Comparison of ENCODE assay signal across 8 mouse cellular contexts in genomic region chr16:44138377-44138978, GRCm38 (mm10). TPM values are rescaled to one million over a fixed set of nuclear protein-coding genes. Genes with fewer than 3 reads are reported as not detected.
DNase-seq lines count a peak whose midpoint lies in the region; ATAC-seq and TF ChIP-seq lines count a peak whose summit lies in the region.

No protein-coding gene starts in this region.

- peak overlapping the region; percentile 95 for H3K4me3 ChIP-seq in heart, embryonic 10.5 days
- peak overlapping the region; percentile 100 for H3K4me3 ChIP-seq in embryonic facial prominence, embryonic 13.5 days
- H3K4me3 ChIP-seq in hindbrain, postnatal 0 days (ENCODE audit: low read length): peak overlapping the region; percentile 98
- peak overlapping the region; percentile 100 for H3K4me3 ChIP-seq in macrophage (ENCODE audit: inconsistent target)
- H3K4me3 ChIP-seq in testis, adult 2 months (ENCODE audit: control insufficient read depth, low read depth, low read length): peak overlapping the region; percentile 100

- peak; percentile 80 for DNase-seq in heart, embryonic 10.5 days (ENCODE audit: low spot score)
- DNase-seq in heart, postnatal 10 days: no peak
- peak; percentile 10 for DNase-seq in ES-CJ7 (ENCODE audit: low read depth, low spot score)
- peak; percentile 40 for DNase-seq in hindbrain, postnatal 0 days (ENCODE audit: low spot score)
- DNase-seq in urinary bladder, postnatal 36 days (ENCODE audit: low spot score in 2 of 2): no peak

- WGBS in heart, embryonic 10.5 days: 2% methylated on average over 24 of the region's 24 CpGs
- WGBS in embryonic facial prominence, embryonic 13.5 days: 1% methylated on average over 24 of the region's 24 CpGs
- WGBS in hindbrain, postnatal 0 days: under 1% methylated on average over 24 of the region's 24 CpGs
- WGBS in macrophage (ENCODE audit: missing documents): 1% methylated on average over 24 of the region's 24 CpGs

- TF ChIP-seq CTCF in hindbrain, postnatal 0 days (IDR thresholded peaks at IDR 0.05; ENCODE audit: low read depth): no peak
- TF ChIP-seq CTCF in testis, adult 2 months (IDR thresholded peaks at IDR 0.05; ENCODE audit: control insufficient read depth, insufficient read depth, insufficient replicate concordance, low read depth, low read length): no peak

- H3K4me2 ChIP-seq in embryonic facial prominence, embryonic 13.5 days: peak overlapping the region; percentile 94
- H3K4me2 ChIP-seq in hindbrain, postnatal 0 days (ENCODE audit: low read depth, low read length): peak overlapping the region; percentile 83

- peak overlapping the region; percentile 96 for H3K27ac ChIP-seq in heart, embryonic 10.5 days
- H3K27ac ChIP-seq in embryonic facial prominence, embryonic 13.5 days: peak overlapping the region; percentile 98
- peak overlapping the region; percentile 97 for H3K27ac ChIP-seq in hindbrain, postnatal 0 days
- H3K27ac ChIP-seq in macrophage: peak overlapping the region; percentile 97
- H3K27ac ChIP-seq in testis, adult 2 months (ENCODE audit: control insufficient read depth, insufficient read depth, low read depth, low read length): peak overlapping the region; percentile 98

- H3K36me3 ChIP-seq in heart, embryonic 10.5 days: no peaks in the 10 kb centered on the region
- H3K36me3 ChIP-seq in embryonic facial prominence, embryonic 13.5 days: no peaks in the 10 kb centered on the region
- H3K36me3 ChIP-seq in hindbrain, postnatal 0 days (ENCODE audit: insufficient read depth, low read length): no peaks in the 10 kb centered on the region
- H3K36me3 ChIP-seq in macrophage (ENCODE audit: inconsistent target): no peaks in the 10 kb centered on the region
- no peaks in the 10 kb centered on the region for H3K36me3 ChIP-seq in testis, adult 2 months (ENCODE audit: control insufficient read depth, insufficient read depth, low read length)

- TF ChIP-seq POLR2A in testis, adult 2 months (IDR thresholded peaks at IDR 0.05; ENCODE audit: control insufficient read depth, low read depth, low read length): no peak; the same call in 1 of the 2 replicates

- ATAC-seq in embryonic facial prominence, embryonic 13.5 days (ENCODE audit: insufficient number of reproducible peaks, insufficient read depth, low FRiP score, low TSS enrichment, low read depth): no peak; the same call in 1 of the 2 replicates
- ATAC-seq in hindbrain, postnatal 0 days: peak; percentile 1; the same call in 1 of the 2 replicates

- H3K27me3 ChIP-seq in heart, embryonic 10.5 days (ENCODE audit: insufficient read depth, poor library complexity, severe bottlenecking): no peaks in the 10 kb centered on the region
- no peaks in the 10 kb centered on the region for H3K27me3 ChIP-seq in embryonic facial prominence, embryonic 13.5 days
- no peaks in the 10 kb centered on the region for H3K27me3 ChIP-seq in hindbrain, postnatal 0 days (ENCODE audit: insufficient read depth, low read length)
- H3K27me3 ChIP-seq in testis, adult 2 months (ENCODE audit: control insufficient read depth, insufficient read depth, low read length): no peaks in the 10 kb centered on the region

- H3K9me3 ChIP-seq in heart, embryonic 10.5 days: no peaks in the 10 kb centered on the region
- no peaks in the 10 kb centered on the region for H3K9me3 ChIP-seq in embryonic facial prominence, embryonic 13.5 days
- no peaks in the 10 kb centered on the region for H3K9me3 ChIP-seq in hindbrain, postnatal 0 days (ENCODE audit: low read length)

- intact Hi-C loops in heart, postnatal 10 days (cut with DNase I): loop anchor here (2.0 to 5.0 kb wide), 2 partner anchors 34 to 251 kb away; partner anchors contain the start of genes Ccdc191 and Usf3

- H3K79me2 ChIP-seq in macrophage (ENCODE audit: inconsistent target): peaks cover 84% of the 10 kb centered on the region

- H3K9ac ChIP-seq in embryonic facial prominence, embryonic 13.5 days: peak overlapping the region; percentile 96
- H3K9ac ChIP-seq in hindbrain, postnatal 0 days (replicated peaks; ENCODE audit: low read length): peak overlapping the region; percentile 92

- peaks cover 11% of the 10 kb centered on the region for H3K4me1 ChIP-seq in heart, embryonic 10.5 days
- peaks cover 19% of the 10 kb centered on the region for H3K4me1 ChIP-seq in embryonic facial prominence, embryonic 13.5 days
- peaks cover 7% of the 10 kb centered on the region; the same call in 1 of the 2 replicates for H3K4me1 ChIP-seq in hindbrain, postnatal 0 days (ENCODE audit: insufficient read depth, low read length)
- peaks cover 7% of the 10 kb centered on the region for H3K4me1 ChIP-seq in testis, adult 2 months (ENCODE audit: control insufficient read depth, insufficient read depth, low read length)

RNA-seq across cellular contexts. Expression of gene Atp6v1a, which starts 1.0 kb away (rescaled TPM):
- 38.1 and 39.2 TPM in 2 replicates for polyA plus RNA-seq in heart, embryonic 10.5 days (2016; fragmentation: Nextera tagmentation; extraction: Ambion mirVana)
- total RNA-seq in heart, postnatal 10 days (2021): 10 to 100 TPM; 45.2 to 50.3 TPM
- polyA plus RNA-seq in embryonic facial prominence, embryonic 13.5 days (2015; fragmentation: Nextera tagmentation; extraction: Ambion mirVana): 40.3 and 45.5 TPM in 2 replicates
- 165 and 183 TPM in 2 replicates for total RNA-seq in hindbrain, postnatal 0 days (2014; rRNA removed)
- 161 TPM in 2 replicates for polyA plus RNA-seq in hindbrain, postnatal 0 days (2015; fragmentation: Nextera tagmentation; extraction: Ambion mirVana)
- total RNA-seq in macrophage (2018; cell fraction: chromatin; rRNA removed): 100 to 1,000 TPM in 24 of 26 experiments, 10 to 100 TPM in 2; 65.9 to 497 (median 172) TPM
- total RNA-seq in macrophage (2018; cell fraction: cytosol; rRNA removed): 100 to 1,000 TPM; 265 to 638 (median 449) TPM
- 100 to 1,000 TPM; 187 to 425 (median 253) TPM for total RNA-seq in macrophage (2018; cell fraction: nucleus; rRNA removed)
- 331 to 394 TPM (median 358 TPM) in 3 replicates for polyA plus RNA-seq in macrophage (2018)
- polyA plus RNA-seq in testis, adult 2 months (2012; rRNA removed): 34.6 and 38.5 TPM in 2 replicates

RNA-seq across cellular contexts. Expression of gene Naa50, which starts 1.2 kb away (rescaled TPM):
- polyA plus RNA-seq in heart, embryonic 10.5 days (2016; fragmentation: Nextera tagmentation; extraction: Ambion mirVana): 101 and 126 TPM in 2 replicates
- total RNA-seq in heart, postnatal 10 days (2021): 10 to 100 TPM; 72.1 to 76.8 TPM
- 97.8 and 105 TPM in 2 replicates for polyA plus RNA-seq in embryonic facial prominence, embryonic 13.5 days (2015; fragmentation: Nextera tagmentation; extraction: Ambion mirVana)
- 10.0 and 10.1 TPM in 2 replicates for total RNA-seq in hindbrain, postnatal 0 days (2014; rRNA removed)
- polyA plus RNA-seq in hindbrain, postnatal 0 days (2015; fragmentation: Nextera tagmentation; extraction: Ambion mirVana): 56.3 and 56.6 TPM in 2 replicates
- total RNA-seq in macrophage (2018; cell fraction: chromatin; rRNA removed): 10 to 100 TPM in 23 of 26 experiments, 1 to 10 TPM in 3; 9.0 to 36.3 (median 14.4) TPM
- 100 to 1,000 TPM in 12 of 26 experiments, 10 to 100 TPM in 14; 50.2 to 132 (median 88.5) TPM for total RNA-seq in macrophage (2018; cell fraction: cytosol; rRNA removed)
- total RNA-seq in macrophage (2018; cell fraction: nucleus; rRNA removed): 10 to 100 TPM; 28.2 to 97.2 (median 42.2) TPM
- polyA plus RNA-seq in macrophage (2018): 75.9 to 167 TPM (median 101 TPM) in 3 replicates
- 4.4 and 4.8 TPM in 2 replicates for polyA plus RNA-seq in testis, adult 2 months (2012; rRNA removed)

RNA-seq across cellular contexts. Expression of gene Usf3, which starts 34.6 kb away (rescaled TPM):
- 2.4 and 2.8 TPM in 2 replicates for polyA plus RNA-seq in heart, embryonic 10.5 days (2016; fragmentation: Nextera tagmentation; extraction: Ambion mirVana)
- 10 to 100 TPM; 23.0 to 24.5 TPM for total RNA-seq in heart, postnatal 10 days (2021)
- polyA plus RNA-seq in embryonic facial prominence, embryonic 13.5 days (2015; fragmentation: Nextera tagmentation; extraction: Ambion mirVana): 2.6 and 3.9 TPM in 2 replicates
- total RNA-seq in hindbrain, postnatal 0 days (2014; rRNA removed): 13.8 and 14.1 TPM in 2 replicates
- polyA plus RNA-seq in hindbrain, postnatal 0 days (2015; fragmentation: Nextera tagmentation; extraction: Ambion mirVana): 1.9 and 2.4 TPM in 2 replicates
- 10 to 100 TPM in 21 of 26 experiments, 1 to 10 TPM in 5; 6.4 to 33.3 (median 26.1) TPM for total RNA-seq in macrophage (2018; cell fraction: chromatin; rRNA removed)
- 10 to 100 TPM in 23 of 26 experiments, 1 to 10 TPM in 3; 8.1 to 16.9 (median 14.6) TPM for total RNA-seq in macrophage (2018; cell fraction: cytosol; rRNA removed)
- total RNA-seq in macrophage (2018; cell fraction: nucleus; rRNA removed): 10 to 100 TPM in 22 of 26 experiments, 1 to 10 TPM in 4; 7.8 to 32.6 (median 17.2) TPM
- 5.9 to 6.7 TPM (median 6.2 TPM) in 3 replicates for polyA plus RNA-seq in macrophage (2018)
- polyA plus RNA-seq in testis, adult 2 months (2012; rRNA removed): 3.4 and 3.9 TPM in 2 replicates

Comparison
In these comparisons a context has a peak if more than half of its experiments do, and no peak if none do; other contexts are left out.
1. DNase-seq: peak in heart, embryonic 10.5 days (single experiment), ES-CJ7 (single experiment) and hindbrain, postnatal 0 days (single experiment); none in heart, postnatal 10 days (0 of 2) and urinary bladder, postnatal 36 days (0 of 2).
2. Peak in every context shown above with its lines, with median percentiles within 50 percentile points of each other: H3K27ac ChIP-seq and H3K4me3 ChIP-seq.